Mouse (Mus musculus): ENCODE data around the gene Gda. TPM values are rescaled to one million over a fixed set of nuclear protein-coding genes. Genes with fewer than 3 reads are reported as not detected.

Gda gene
- polyA plus RNA-seq, 1 experiment: 0.04 TPM

GRCm38 (mm10) chr19:21433348-21433747 is 39.9 kb downstream of the Gda start:
- no peaks in the 10 kb centered on the region for H3K36me3 ChIP-seq (ENCODE audit: control insufficient read depth, insufficient read depth)
- H3K27me3 ChIP-seq (ENCODE audit: control insufficient read depth, insufficient read depth, insufficient read length): no peaks in the 10 kb centered on the region
- H3K79me2 ChIP-seq (ENCODE audit: control insufficient read depth, insufficient read depth): no peaks in the 10 kb centered on the region
- H3K4me2 ChIP-seq (ENCODE audit: low read depth): no peak overlapping the region
- no peak overlapping the region for H3K4me3 ChIP-seq
- TF ChIP-seq CEBPB (IDR thresholded peaks at IDR 0.05; ENCODE audit: insufficient read depth, poor library complexity, severe bottlenecking) (no peak), POLR2AphosphoS2 (IDR thresholded peaks at IDR 0.05; ENCODE audit: insufficient read length, low read depth) (no peak), SRF (IDR thresholded peaks at IDR 0.05; ENCODE audit: control insufficient read depth, insufficient read length, low read depth) (no peak), E2F4 (IDR thresholded peaks at IDR 0.05; ENCODE audit: insufficient read depth) (no peak), USF1 (IDR thresholded peaks at IDR 0.05; ENCODE audit: low read depth) (no peak), TCF3 (IDR thresholded peaks at IDR 0.05; ENCODE audit: insufficient read length, low read depth) (no peak), MYOD1 (IDR thresholded peaks at IDR 0.05; ENCODE audit: control insufficient read depth in 1 of 3, insufficient read length in 2 of 3, low read depth in 2 of 3) (no peak), REST (IDR thresholded peaks at IDR 0.05; ENCODE audit: insufficient read depth, insufficient read length) (no peak), TCF12 (IDR thresholded peaks at IDR 0.05; ENCODE audit: insufficient read depth, poor library complexity, severe bottlenecking) (no peak), POLR2A (IDR thresholded peaks at IDR 0.05; ENCODE audit: insufficient read length, low read depth) (no peak), MAX (IDR thresholded peaks at IDR 0.05; ENCODE audit: low read depth) (no peak), MYOG (IDR thresholded peaks at IDR 0.05; ENCODE audit: control insufficient read depth in 1 of 3, insufficient read depth in 1 of 3, insufficient read length in 2 of 3, low read depth in 2 of 3) (no peak)
- no peak overlapping the region for H3ac ChIP-seq (ENCODE audit: control insufficient read depth, insufficient read length)

- Histone ChIP-seq H3K27me3 (ENCODE audit: control insufficient read depth, insufficient read depth, insufficient read length) (no peaks in the 10 kb centered on the region), H3K4me3 (no peak overlapping the region), H3ac (ENCODE audit: control insufficient read depth, insufficient read length) (no peak overlapping the region)
Observed at GRCm38 (mm10) chr19:21432879-21433278, 40.4 kb downstream of the Gda start.

GRCm38 (mm10) chr19:21432286-21432685 is 41.0 kb downstream of the Gda start:
- Histone ChIP-seq H3K27me3 (ENCODE audit: control insufficient read depth, insufficient read depth, insufficient read length) (no peaks in the 10 kb centered on the region), H3ac (ENCODE audit: control insufficient read depth, insufficient read length) (no peak overlapping the region), H3K79me2 (ENCODE audit: control insufficient read depth, insufficient read depth) (no peaks in the 10 kb centered on the region), H3K4me3 (no peak overlapping the region), H3K4me2 (ENCODE audit: low read depth) (no peak overlapping the region), H3K36me3 (ENCODE audit: control insufficient read depth, insufficient read depth) (no peaks in the 10 kb centered on the region)
- TF ChIP-seq E2F4 (IDR thresholded peaks at IDR 0.05; ENCODE audit: insufficient read depth): no peak
- TF ChIP-seq TCF12 (IDR thresholded peaks at IDR 0.05; ENCODE audit: insufficient read depth, poor library complexity, severe bottlenecking): no peak
- no peak for TF ChIP-seq REST (IDR thresholded peaks at IDR 0.05; ENCODE audit: insufficient read depth, insufficient read length)
- TF ChIP-seq MYOD1 (IDR thresholded peaks at IDR 0.05; ENCODE audit: control insufficient read depth in 1 of 3, insufficient read length in 2 of 3, low read depth in 2 of 3): no peak
- no peak for TF ChIP-seq TCF3 (IDR thresholded peaks at IDR 0.05; ENCODE audit: insufficient read length, low read depth)
- TF ChIP-seq MAX (IDR thresholded peaks at IDR 0.05; ENCODE audit: low read depth): no peak
- no peak for TF ChIP-seq POLR2AphosphoS2 (IDR thresholded peaks at IDR 0.05; ENCODE audit: insufficient read length, low read depth)
- TF ChIP-seq MYOG (IDR thresholded peaks at IDR 0.05; ENCODE audit: control insufficient read depth in 1 of 3, insufficient read depth in 1 of 3, insufficient read length in 2 of 3, low read depth in 2 of 3): no peak
- no peak for TF ChIP-seq CEBPB (IDR thresholded peaks at IDR 0.05; ENCODE audit: insufficient read depth, poor library complexity, severe bottlenecking)
- no peak for TF ChIP-seq USF1 (IDR thresholded peaks at IDR 0.05; ENCODE audit: low read depth)
- no peak for TF ChIP-seq POLR2A (IDR thresholded peaks at IDR 0.05; ENCODE audit: insufficient read length, low read depth)
- TF ChIP-seq SRF (IDR thresholded peaks at IDR 0.05; ENCODE audit: control insufficient read depth, insufficient read length, low read depth): no peak

More at GRCm38 (mm10) chr19:21432879-21433278, 40.4 kb downstream of the Gda start:
- H3K36me3 ChIP-seq (ENCODE audit: control insufficient read depth, insufficient read depth): no peaks in the 10 kb centered on the region
- H3K4me2 ChIP-seq (ENCODE audit: low read depth): no peak overlapping the region
- no peaks in the 10 kb centered on the region for H3K79me2 ChIP-seq (ENCODE audit: control insufficient read depth, insufficient read depth)
- TF ChIP-seq SRF (IDR thresholded peaks at IDR 0.05; ENCODE audit: control insufficient read depth, insufficient read length, low read depth): no peak

GRCm38 (mm10) chr19:21425391-21425790 is 47.9 kb downstream of the Gda start:
- TF ChIP-seq MYOD1 (IDR thresholded peaks at IDR 0.05; ENCODE audit: control insufficient read depth in 1 of 3, insufficient read length in 2 of 3, low read depth in 2 of 3) (no peak), MAX (IDR thresholded peaks at IDR 0.05; ENCODE audit: low read depth) (no peak), USF1 (IDR thresholded peaks at IDR 0.05; ENCODE audit: low read depth) (no peak), TCF3 (IDR thresholded peaks at IDR 0.05; ENCODE audit: insufficient read length, low read depth) (no peak), POLR2AphosphoS2 (IDR thresholded peaks at IDR 0.05; ENCODE audit: insufficient read length, low read depth) (no peak)
- Histone ChIP-seq H3K79me2 (ENCODE audit: control insufficient read depth, insufficient read depth) (no peaks in the 10 kb centered on the region), H3K27me3 (ENCODE audit: control insufficient read depth, insufficient read depth, insufficient read length) (no peaks in the 10 kb centered on the region)

GRCm38 (mm10) chr19:21423731-21424130 is 49.5 kb downstream of the Gda start:
- no peaks in the 10 kb centered on the region for H3K27me3 ChIP-seq (ENCODE audit: control insufficient read depth, insufficient read depth, insufficient read length)
- H3ac ChIP-seq (ENCODE audit: control insufficient read depth, insufficient read length): no peak overlapping the region
- no peak overlapping the region for H3K4me2 ChIP-seq (ENCODE audit: low read depth)
- H3K36me3 ChIP-seq (ENCODE audit: control insufficient read depth, insufficient read depth): no peaks in the 10 kb centered on the region
- H3K79me2 ChIP-seq (ENCODE audit: control insufficient read depth, insufficient read depth): no peaks in the 10 kb centered on the region
- TF ChIP-seq POLR2A (IDR thresholded peaks at IDR 0.05; ENCODE audit: insufficient read length, low read depth): no peak
- no peak for TF ChIP-seq MYOD1 (IDR thresholded peaks at IDR 0.05; ENCODE audit: control insufficient read depth in 1 of 3, insufficient read length in 2 of 3, low read depth in 2 of 3)
- no peak for TF ChIP-seq TCF12 (IDR thresholded peaks at IDR 0.05; ENCODE audit: insufficient read depth, poor library complexity, severe bottlenecking)
- no peak for TF ChIP-seq MYOG (IDR thresholded peaks at IDR 0.05; ENCODE audit: control insufficient read depth in 1 of 3, insufficient read depth in 1 of 3, insufficient read length in 2 of 3, low read depth in 2 of 3)
- TF ChIP-seq POLR2AphosphoS2 (IDR thresholded peaks at IDR 0.05; ENCODE audit: insufficient read length, low read depth): no peak
- TF ChIP-seq E2F4 (IDR thresholded peaks at IDR 0.05; ENCODE audit: insufficient read depth): no peak
- no peak for TF ChIP-seq USF1 (IDR thresholded peaks at IDR 0.05; ENCODE audit: low read depth)
- no peak for TF ChIP-seq TCF3 (IDR thresholded peaks at IDR 0.05; ENCODE audit: insufficient read length, low read depth)
- TF ChIP-seq SRF (IDR thresholded peaks at IDR 0.05; ENCODE audit: control insufficient read depth, insufficient read length, low read depth): no peak
- no peak overlapping the region for H3K4me3 ChIP-seq

More at GRCm38 (mm10) chr19:21425391-21425790, 47.9 kb downstream of the Gda start:
- no peaks in the 10 kb centered on the region for H3K36me3 ChIP-seq (ENCODE audit: control insufficient read depth, insufficient read depth)
- H3K4me2 ChIP-seq (ENCODE audit: low read depth): no peak overlapping the region
- H3ac ChIP-seq (ENCODE audit: control insufficient read depth, insufficient read length): no peak overlapping the region
- H3K4me3 ChIP-seq: no peak overlapping the region
